Mouse (Mus musculus): ENCODE measurements at regions not wholly inside any gene's neighbourhood (a gene's known extent, or its start where the extent isn't known, plus 50 kb on each side); places are given as distances from the start of the nearest gene placed in this dataset.

DNA sequence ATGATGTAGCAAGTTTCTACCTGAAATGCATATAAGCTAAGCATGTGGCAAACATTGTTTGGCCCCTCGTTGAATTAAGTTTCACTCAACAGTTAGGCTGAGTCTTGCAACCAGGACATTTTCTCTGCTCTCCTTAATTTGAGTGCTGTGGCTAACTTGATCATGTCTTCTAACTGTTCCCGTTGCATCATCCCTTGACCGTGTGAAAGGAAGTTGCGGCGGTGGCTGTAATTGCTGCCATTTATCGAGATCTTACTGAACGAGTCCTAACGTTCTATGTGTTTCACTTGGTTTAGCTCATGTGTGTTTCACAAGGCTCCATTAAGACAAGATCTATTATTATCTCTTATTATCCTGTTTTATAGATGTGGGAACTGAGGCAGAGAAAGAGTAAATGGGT, 144.8 kb downstream of the Btg1 start:
- ATAC-seq (ENCODE audit: insufficient number of reproducible peaks, low FRiP score, low TSS enrichment), result no peak

DNA sequence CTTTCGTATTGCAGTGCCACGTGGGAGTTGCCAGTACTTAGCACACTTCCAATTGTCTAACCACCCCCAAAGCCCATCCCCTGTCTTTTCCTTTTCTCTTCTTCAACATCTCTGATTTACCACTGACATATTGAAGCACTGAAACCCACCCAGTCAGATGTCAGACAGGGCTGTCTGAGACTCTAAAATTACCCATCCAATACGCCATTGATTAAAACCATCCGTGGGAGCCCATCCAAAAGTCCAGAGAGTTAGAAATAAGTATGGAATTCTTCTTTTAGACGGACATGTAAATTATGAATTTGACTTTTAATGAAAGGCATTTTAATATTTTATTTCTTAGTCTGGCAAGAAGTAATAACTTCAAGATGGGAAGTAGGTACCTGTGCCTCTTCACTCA, 148.8 kb downstream of the Btg1 start:
- no peak for ATAC-seq (ENCODE audit: insufficient number of reproducible peaks, low FRiP score, low TSS enrichment)

DNA sequence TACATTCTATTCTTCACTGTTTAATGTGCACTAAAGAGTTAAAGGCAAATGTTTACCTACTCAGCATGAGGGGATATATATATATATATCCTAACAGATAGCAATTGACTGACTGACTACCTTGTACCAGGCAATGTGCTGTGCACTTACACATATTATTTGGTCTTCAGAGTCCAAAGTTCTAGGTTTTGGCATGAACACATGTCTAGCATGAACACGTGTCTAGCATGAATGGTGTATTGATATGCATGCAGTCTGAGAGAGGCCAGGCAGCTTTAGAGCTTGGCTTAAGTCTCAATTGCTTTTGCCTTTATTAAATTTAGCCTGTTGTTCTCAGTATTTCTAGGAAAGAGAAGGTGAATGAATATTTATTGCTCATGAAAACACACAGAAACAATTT, 161.4 kb downstream of the Btg1 start:
- no peak for ATAC-seq (ENCODE audit: insufficient number of reproducible peaks, low FRiP score, low TSS enrichment)

DNA sequence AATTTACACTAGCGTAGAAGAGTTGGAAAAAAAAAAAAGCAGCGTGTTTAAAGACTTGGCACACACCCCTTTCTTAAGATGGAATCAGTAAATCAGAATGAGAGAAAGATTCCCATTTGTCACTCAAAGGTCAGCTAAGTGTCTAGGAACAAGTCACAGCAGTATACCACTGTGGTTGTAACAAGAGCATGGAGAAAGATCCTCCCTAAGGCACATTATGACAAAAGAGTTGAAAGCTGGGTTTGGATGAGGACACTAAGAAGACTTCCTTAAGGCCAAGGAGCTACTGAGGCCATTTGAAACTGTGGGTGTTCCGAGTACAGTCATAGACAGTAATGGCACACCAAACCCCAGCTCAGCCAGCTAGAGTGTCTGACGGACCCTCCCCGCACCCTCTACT, 167.2 kb downstream of the Btg1 start:
- no peak for ATAC-seq (ENCODE audit: insufficient number of reproducible peaks, low FRiP score, low TSS enrichment)

DNA sequence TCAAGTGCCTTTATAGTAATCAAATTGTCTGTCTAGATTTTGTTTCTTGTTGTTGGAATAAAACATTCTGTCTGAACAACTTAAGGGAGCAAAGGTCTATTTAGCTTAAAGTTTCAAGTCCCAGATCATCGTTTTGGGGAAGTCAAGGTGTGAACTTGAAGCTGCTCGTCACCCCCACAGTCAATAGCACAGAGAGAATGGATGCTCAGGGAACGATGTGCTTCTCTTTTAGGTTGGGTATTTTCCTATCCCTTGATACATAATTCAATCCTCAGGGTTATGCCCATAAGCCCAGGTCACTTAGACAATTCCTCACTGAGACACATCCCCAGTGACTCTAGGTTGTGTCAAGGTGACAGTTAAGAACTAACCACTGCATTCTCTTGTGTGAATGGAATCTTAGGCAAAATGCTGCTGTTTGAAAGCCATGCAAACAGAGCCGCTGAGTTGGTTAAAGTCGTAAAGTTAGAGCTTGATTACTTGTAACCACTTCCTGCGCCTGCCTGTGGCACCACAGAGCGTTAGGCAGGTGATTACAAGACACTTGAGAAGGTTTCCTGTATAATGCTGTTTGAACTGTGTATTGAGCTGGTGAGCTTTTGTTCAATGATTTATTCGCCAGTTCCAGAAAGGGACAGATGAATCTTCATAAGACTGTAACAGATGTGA, 170.2 kb downstream of the Btg1 start:
- no peak for ATAC-seq (ENCODE audit: insufficient number of reproducible peaks, low FRiP score, low TSS enrichment)

DNA sequence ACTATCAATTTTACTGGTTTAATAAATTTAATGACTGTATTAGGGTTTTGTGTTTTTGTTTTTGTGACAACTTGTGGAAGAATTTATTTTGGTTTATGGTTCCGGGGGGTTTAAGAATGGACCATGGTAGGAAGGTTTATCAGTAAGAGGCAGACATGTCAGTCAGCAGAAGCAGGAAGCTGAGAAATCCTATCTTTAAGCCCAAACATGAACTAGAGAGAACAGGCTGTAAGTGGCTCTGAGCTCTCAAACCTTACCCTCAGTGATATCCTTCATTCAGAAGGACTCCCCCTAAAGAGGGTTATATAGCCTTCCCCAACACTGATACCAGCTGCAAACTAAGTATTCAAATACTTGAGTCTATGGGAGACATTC, 170.8 kb downstream of the Btg1 start:
- ATAC-seq (ENCODE audit: insufficient number of reproducible peaks, low FRiP score, low TSS enrichment), result no peak

DNA sequence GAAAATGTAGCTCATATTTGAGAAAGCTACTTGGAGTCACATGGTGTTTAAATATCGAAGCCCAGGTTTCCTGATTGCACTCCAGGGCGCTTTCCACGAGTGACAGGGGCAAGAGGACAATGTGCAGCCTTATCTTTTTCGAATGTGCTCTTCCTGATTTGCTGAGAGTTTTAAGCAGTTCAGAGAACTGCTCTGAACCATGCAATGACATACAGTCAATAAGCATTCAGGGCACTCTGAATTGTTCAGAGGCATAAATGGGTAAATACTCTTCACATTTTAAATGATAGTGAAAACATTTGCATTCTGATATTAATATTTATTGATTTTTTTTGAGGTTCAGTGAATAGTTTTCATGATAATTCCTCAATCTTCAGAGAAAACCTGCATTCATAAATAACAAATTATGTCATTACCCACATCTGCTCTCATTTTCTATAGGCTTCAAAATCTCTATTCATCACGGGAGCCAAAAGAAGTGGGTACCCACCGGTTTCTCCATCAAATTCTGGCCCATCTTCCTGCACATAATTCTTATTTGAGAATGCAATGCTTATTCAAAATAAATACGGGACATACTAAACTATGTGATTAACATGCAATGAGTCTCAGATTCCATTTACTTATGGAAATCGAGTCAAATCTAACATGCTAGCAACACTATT, 171.7 kb downstream of the Btg1 start:
- ATAC-seq (ENCODE audit: insufficient number of reproducible peaks, low FRiP score, low TSS enrichment), result no peak

DNA sequence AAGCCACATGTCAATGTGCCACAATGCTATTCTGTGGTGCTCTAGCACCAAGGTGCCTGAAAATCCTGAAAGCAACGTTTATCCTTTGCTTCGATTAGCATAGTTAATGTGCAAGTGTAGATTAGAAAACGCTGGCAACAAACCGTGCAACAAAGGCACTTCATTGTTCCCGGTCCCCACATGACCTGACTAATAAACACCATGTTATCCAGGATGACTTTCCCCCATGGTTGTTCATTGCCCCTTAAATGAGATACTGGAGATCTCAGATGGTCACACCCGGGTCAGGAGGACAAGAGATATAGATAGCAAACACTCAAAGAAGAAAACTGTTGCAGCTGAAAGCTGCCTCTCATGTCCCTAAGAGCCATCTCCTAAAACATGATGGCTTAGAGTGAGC, 180.3 kb downstream of the Btg1 start:
- ATAC-seq (ENCODE audit: insufficient number of reproducible peaks, low FRiP score, low TSS enrichment), result no peak

DNA sequence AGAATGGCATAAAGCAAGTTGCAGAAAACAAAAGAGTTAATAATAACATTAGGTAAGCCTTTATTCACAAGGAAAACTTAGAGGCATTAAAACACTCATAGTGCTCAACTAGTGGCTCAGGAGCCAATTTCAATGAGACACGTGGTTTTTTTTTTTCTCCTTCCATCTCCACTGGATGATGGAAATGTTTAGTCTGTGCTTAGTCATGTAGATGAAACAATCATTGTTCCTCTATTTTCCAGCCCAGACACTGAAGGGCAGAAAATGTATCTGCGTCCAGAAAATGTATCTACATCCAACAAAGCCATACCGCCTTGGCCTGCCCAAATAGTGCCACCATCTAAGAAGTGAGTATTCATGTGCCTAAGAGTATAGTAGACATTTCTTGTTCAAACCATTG, 184.0 kb downstream of the Btg1 start:
- ATAC-seq (ENCODE audit: insufficient number of reproducible peaks, low FRiP score, low TSS enrichment), result no peak

DNA sequence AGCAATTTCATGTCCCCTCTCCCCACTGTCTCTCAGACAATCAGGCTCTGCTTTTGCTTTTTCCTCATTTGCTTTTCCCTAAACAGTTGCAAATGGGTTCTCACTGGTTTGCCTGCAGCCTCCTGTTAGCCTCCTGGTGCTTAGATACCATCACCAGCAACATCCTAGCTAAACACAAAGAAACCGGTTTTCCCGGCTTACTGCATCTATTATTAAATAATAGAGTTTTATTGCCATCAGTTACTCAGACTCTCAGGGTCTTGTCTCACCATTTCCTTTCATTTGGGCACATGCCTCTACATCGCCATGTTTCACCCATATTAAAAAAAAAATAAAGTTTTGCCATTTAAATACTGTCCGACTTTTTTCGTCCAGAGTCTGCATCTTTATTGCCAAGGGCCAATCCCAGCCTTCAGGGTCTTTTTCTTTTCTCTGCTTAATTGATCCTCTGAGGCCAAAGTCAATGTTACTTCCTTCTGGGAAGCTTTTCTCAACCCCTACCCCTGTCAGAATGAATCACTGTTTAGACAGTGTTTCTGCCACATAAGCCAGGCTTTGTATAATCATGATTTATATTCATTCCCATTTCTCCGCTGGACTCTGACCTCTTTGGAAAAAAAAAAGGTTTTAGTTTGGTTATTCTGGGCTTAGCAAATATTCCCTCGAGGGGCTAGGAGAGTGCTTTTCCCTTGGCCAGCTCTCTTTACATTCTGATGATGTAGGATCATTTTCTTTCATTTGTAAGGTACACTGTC, 187.4 kb downstream of the Btg1 start:
- no peak for ATAC-seq (ENCODE audit: insufficient number of reproducible peaks, low FRiP score, low TSS enrichment)

DNA sequence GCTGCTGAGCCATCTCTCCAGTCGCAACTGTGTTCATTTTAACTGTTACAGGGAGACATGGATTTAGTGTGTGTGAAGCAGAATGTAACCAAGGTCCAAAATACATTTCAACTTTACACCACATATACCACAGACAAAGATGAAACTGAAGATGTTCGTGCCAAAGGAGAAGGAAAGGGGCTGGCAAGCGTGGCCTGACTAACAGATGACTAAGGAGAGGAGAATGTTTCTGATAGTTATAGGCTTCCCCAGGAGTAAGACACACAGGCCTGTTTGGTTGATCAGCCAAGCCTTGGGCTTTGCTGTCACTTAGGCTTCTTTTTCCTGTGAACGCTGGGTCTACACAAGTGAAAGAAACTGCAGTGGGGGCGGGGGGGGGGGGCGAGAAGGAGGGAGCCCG, 189.8 kb downstream of the Btg1 start:
- no peak for ATAC-seq (ENCODE audit: insufficient number of reproducible peaks, low FRiP score, low TSS enrichment)

DNA sequence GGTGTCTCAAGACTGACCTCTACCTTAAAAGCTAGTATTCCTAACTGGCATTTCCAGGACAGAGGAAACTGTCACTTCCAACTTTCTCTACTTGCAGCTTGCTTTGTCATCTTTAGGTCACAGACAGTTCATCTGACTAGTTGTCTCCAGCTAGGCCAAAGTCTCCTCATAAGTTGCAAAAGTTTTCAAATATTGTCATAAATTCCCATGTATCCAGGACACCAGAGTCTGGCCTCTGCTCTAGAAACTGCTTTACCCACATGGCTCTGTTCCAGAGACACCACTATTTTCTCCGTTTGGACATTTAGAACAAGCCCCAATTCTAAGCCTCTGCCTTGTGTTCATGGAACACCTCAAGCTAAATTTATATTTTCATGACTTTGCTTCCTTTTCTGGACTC, 205.0 kb downstream of the Btg1 start:
- no peak for ATAC-seq (ENCODE audit: insufficient number of reproducible peaks, low FRiP score, low TSS enrichment)

DNA sequence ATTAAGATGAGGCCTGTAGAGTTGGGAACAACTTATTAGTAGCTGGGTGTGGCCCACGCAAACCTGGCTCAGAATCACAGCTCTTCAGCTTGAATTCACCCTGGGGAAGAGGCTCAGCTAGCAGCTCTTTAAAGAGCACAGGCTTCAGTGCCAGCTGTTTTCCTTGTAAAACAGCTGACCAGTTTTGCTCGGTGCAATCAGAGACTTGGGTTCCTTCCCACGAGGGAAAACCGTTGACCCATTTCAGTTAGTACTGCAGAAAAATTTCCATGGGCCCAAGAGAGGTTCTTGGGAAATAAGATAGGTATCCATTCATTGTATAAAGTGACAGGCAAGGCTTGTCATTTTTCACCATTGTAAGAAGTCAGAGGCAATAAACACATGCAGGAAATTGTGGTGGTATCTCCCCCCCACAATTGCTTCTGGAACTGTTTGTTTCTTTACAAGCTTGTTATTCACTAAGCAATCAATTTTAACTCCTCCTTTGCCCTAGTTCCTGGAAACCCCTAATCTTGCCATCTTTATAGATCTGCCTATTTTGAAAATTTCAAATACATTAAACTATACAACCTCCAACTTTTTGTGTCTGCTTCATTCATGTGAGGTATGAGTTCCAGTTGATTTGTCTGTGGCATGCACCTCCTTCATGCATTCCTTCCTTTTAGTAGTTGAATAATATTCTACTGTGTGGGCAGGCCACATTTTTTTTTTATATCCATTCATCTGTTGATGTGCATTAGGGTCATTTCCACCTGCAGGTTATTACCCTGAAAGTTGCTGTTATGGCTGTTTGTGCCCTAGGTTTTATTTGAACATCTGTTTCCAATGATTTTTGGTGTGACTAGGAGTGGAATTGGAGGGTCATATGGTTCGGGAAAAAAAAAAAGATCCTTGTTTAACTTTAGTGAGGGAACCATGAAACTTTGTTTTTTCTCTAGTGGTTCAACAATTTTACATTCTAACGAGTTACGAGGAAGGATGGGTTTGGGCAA, 205.8 kb downstream of the Btg1 start:
- no peak for ATAC-seq (ENCODE audit: insufficient number of reproducible peaks, low FRiP score, low TSS enrichment)

DNA sequence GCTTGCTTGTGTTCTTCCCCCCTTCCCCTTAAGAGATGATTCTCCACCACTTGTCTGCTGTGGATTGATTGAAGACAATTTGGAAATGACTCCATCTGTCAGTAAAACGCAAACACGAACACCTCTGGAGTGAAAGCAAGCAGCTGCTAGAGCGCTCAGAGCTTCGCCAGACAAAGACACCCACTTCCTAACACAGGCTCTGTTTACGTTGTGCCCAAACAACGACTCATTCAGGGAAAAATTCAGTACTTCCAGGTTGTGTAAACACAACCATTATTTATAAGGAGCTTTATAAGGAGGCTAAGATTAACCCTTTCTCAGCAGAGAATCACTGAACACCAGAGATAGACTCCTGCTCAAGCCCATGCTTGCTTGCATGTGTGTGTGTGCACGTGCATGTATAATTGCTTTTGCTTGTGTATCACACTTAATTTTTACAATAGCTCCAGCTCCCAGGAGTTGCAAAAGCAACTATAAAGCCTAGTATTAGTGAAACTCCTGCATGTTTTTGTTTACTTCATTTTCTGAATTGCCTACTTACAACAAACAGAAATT, 209.5 kb downstream of the Btg1 start:
- ATAC-seq (ENCODE audit: insufficient number of reproducible peaks, low FRiP score, low TSS enrichment), result no peak

DNA sequence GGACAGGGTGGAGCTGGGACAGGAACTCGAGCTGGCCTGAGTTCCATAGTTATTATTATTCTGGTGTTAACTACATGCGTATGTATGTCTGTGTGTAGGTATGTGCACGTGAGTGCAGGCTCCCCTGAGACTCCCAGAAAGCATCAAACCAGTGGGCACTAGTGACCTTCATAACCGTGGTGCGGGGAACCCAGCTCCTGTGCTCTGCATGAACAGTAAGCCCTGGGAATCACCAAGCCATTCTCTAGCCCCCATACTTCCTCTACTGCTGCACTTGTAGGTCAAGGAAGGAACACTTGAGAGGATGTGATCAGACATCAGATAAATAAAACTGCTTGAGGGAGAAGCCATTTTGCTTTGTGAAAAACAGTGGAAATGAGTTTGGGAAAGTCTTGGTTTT, 211.2 kb downstream of the Btg1 start:
- no peak for ATAC-seq (ENCODE audit: insufficient number of reproducible peaks, low FRiP score, low TSS enrichment)

DNA sequence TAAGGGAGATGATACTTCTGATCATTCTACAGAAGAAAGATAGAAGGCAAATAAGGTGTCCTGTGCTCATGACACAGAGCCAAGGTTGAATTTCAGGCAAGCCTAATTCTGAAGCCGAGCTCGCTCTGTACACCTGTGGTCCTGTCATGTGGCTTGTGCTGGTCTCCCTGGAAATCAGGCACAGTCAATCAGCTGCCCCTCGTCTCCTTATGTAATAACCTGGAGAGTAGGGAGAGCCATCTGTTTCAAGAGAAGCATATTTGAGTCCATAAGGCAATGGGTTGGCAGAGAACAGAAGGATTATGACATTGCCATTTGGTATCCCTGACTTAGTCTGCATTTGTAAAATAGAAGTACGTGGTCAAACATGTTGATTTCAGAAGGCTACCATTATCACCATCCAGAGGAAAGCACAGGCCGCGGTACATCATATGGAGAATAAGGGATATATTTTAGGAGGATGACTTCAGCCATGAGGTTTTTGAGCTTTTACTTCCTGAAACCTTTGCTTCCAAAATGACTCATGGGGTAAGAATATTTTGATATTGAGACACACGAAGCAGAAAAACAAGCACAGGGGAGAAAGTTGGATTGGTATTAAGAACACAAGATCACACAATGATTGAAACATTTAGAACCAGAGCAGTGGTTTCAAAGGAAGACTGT, 211.9 kb downstream of the Btg1 start:
- ATAC-seq (ENCODE audit: insufficient number of reproducible peaks, low FRiP score, low TSS enrichment), result peak; percentile 95

DNA sequence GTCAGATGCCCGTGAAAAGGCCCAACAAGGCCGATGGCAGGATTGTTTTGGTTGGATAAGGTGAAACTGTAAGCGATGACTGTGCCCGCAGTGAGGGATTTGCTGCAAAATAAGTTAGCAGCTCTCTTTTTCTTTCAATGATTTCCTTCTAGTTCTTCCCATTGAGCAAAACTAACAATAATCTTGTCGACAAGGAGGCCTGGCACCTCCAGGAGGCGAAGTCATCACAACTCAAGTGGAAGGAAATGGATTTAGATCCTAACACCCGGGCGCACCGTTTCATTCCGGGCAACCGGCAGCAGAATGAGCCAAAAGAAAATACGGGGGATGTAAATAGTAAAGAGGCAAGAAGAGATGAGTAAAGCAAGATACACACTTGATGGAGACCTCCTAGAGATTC, 214.3 kb downstream of the Btg1 start:
- no peak for ATAC-seq (ENCODE audit: insufficient number of reproducible peaks, low FRiP score, low TSS enrichment)

DNA sequence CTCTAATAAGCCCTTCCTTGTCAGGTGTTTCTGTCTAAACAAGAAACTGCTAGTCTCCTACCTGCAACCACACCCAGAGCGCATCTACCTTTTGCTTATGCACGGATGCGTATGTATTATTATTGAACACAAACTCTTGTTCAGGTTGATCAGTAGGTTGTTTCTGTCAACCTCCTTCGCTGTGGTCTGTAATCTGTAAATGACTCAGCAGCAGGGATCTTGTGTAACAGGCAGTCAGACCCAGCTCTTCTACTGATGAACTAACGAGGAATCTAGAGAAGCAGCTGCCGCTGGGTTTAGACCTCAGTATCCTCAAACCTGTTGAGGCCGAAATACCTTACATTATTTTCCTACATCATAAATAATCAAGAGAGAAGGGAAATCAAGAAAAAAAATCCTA, 220.4 kb downstream of the Btg1 start:
- ATAC-seq (ENCODE audit: insufficient number of reproducible peaks, low FRiP score, low TSS enrichment), result no peak

DNA sequence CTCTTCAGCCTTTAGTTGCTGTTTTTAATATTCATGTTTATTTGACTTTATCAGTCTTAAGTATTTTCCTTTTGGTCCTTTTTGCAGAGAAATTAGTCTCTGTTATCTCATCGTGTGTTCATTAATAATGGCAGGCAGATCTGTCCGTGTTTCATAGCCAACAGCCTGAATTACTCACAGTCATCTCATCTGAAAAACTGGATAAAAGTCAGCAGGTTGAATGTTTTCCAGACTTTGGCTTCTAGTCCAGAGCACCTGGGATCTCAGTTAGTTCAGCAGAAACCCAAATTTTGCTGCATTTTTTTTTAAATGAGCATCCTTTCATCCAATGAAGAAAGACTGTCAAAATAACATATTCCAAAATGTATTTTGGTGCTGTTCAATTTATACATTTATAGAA, 224.3 kb downstream of the Btg1 start:
- peak; percentile 72 for ATAC-seq (ENCODE audit: insufficient number of reproducible peaks, low FRiP score, low TSS enrichment)

DNA sequence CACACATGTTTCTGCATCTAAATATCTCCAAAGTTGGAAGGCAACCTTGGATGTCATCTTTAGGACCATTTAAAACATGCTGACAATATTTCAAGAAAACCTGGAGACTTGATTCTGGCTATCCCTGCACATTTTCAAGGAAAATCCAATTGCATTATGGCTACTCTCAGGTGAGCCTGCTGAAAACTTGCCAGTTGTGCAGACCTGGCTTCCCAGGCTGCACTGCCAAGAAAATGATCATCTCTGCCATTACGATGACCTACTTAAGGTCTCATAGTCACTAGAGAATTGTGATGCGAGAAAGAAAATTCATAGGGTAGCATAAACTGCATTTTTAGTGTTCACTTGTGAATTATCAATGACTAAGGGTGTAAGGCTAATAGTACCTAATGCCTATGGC, 225.2 kb downstream of the Btg1 start:
- ATAC-seq (ENCODE audit: insufficient number of reproducible peaks, low FRiP score, low TSS enrichment), result no peak

Measured in cerebellum, adult (tissue).